Mouse (Mus musculus) kidney, adult 2 months (tissue): ENCODE results near the gene Nfatc2.

ENCODE experiments used
- CTCF ChIP-seq: fragments of 200-500 bp; conservative IDR thresholded peaks from 2 replicates; pipeline ENCODE4 v1.5.1; 2011; ENCODE audit warnings: low read depth, mild to moderate bottlenecking, control low read depth, low read length, moderate library complexity, mixed read lengths; ENCODE audit not compliant: insufficient read depth, insufficient read length
- POLR2A ChIP-seq: fragments of 200-500 bp; IDR thresholded peaks from one replicate; pipeline ENCODE4 v1.6.1; 2011; ENCODE audit warnings: low read depth, low read length, control low read depth

- no peak for TF ChIP-seq CTCF
- TF ChIP-seq POLR2A = no peak
Observed at GRCm38 (mm10) chr2:168489953-168490352, 111.5 kb downstream of the Nfatc2 start.
